ENCODE assay signal across 14 mouse cellular contexts in genomic region chr6:116468081-116468480, GRCm38 (mm10). TPM values are rescaled to one million over a fixed set of nuclear protein-coding genes. Genes with fewer than 3 reads are reported as not detected.
DNase-seq lines count a peak whose midpoint lies in the region; ATAC-seq and TF ChIP-seq lines count a peak whose summit lies in the region.
"Had no signal": no experiment of that assay in that cellular context is flagged by ENCODE, and none has a peak within 500 bp of the region (broad histone marks: within the 10 kb centered on the region; RNA-seq: fewer than 3 reads in every experiment).

No protein-coding gene starts in this region.

- no peaks in the 10 kb centered on the region for H3K4me1 ChIP-seq in kidney, postnatal 0 days (replicated peaks; ENCODE audit: insufficient read depth, low read length)
- no peaks in the 10 kb centered on the region for H3K4me1 ChIP-seq in E14TG2a.4 (replicated peaks; ENCODE audit: low read depth, low read length)

- no peak overlapping the region for H3K9ac ChIP-seq in kidney, postnatal 0 days (ENCODE audit: low read depth, low read length)

- intact Hi-C loops in left cerebral cortex, postnatal 25 days (cut with DNase I): no loop called here

- no peaks in the 10 kb centered on the region for H3K9me3 ChIP-seq in kidney, postnatal 0 days (replicated peaks; ENCODE audit: low read length)
- H3K9me3 ChIP-seq in E14TG2a.4 (ENCODE audit: low read length): no peaks in the 10 kb centered on the region

- H3K4me2 ChIP-seq in kidney, postnatal 0 days (ENCODE audit: low read length): no peak overlapping the region

- H3K27ac ChIP-seq in kidney, postnatal 0 days: no peak overlapping the region
- H3K27ac ChIP-seq: macrophage had no signal

- 22% methylated on average over 3 of the region's 3 CpGs for WGBS in kidney, postnatal 0 days

- H3K4me3 ChIP-seq in kidney, postnatal 0 days (replicated peaks; ENCODE audit: low read depth, low read length): no peak overlapping the region
- no peak overlapping the region for H3K4me3 ChIP-seq in E14TG2a.4 (replicated peaks; ENCODE audit: low read length)

- ATAC-seq in kidney, postnatal 0 days (replicated peaks; ENCODE audit: low FRiP score, low read depth): no peak
- peak; percentile 99 for ATAC-seq in megakaryocyte, adult 5-6 weeks (ENCODE audit: poor library complexity, severe bottlenecking)

- H3K27me3 ChIP-seq in kidney, postnatal 0 days (ENCODE audit: insufficient read depth, low read length): no peaks in the 10 kb centered on the region
- peaks cover under 1% of the 10 kb centered on the region; the same call in 1 of the 2 replicates for H3K27me3 ChIP-seq in E14TG2a.4 (ENCODE audit: insufficient read depth, low read length)

- DNase-seq in kidney, postnatal 0 days (ENCODE audit: low spot score): peak; percentile 69
- DNase-seq in kidney, postnatal 36 days: no peak
- DNase-seq in R1 (ENCODE audit: low read depth, low spot score): peak; percentile 51
- no peak for DNase-seq in adrenal gland, postnatal 25 days
- no peak for DNase-seq in left cerebral cortex, postnatal 25 days (ENCODE audit: low spot score in 2 of 2)
- DNase-seq: gastrocnemius, postnatal 14 days; spleen, adult 18-20 months had no signal

- H3K36me3 ChIP-seq in kidney, postnatal 0 days (ENCODE audit: insufficient read depth, low read length): no peaks in the 10 kb centered on the region
- H3K36me3 ChIP-seq in E14TG2a.4 (ENCODE audit: insufficient read depth, low read length): no peaks in the 10 kb centered on the region

- TF ChIP-seq CTCF in kidney, postnatal 0 days (IDR thresholded peaks at IDR 0.05; ENCODE audit: low read depth): peak; percentile 71
- TF ChIP-seq CTCF in E14TG2a.4 (conservative IDR thresholded peaks at IDR 0.05; ENCODE audit: low read length): peak; percentile 54

RNA-seq across cellular contexts. Expression of gene Alox5, which starts 7.1 kb away (rescaled TPM):
- 0.46 and 0.56 TPM in 2 replicates for polyA plus RNA-seq in kidney, postnatal 0 days (2015; fragmentation: Nextera tagmentation; extraction: Ambion mirVana)
- total RNA-seq in megakaryocyte, adult 5-6 weeks (2015): 53.8 and 58.6 TPM in 2 replicates
- 55.0 and 61.5 TPM in 2 replicates for total RNA-seq in megakaryocyte, adult 5-6 weeks (2017)
- total RNA-seq in adrenal gland, postnatal 25 days (2021): 0.97 and 1.5 TPM in 2 replicates
- total RNA-seq in left cerebral cortex, postnatal 25 days (2021): 1 to 10 TPM; 1.1 to 3.1 TPM

RNA-seq across cellular contexts. Expression of gene Olfr211, which starts 20.8 kb away (rescaled TPM):
- not detected in 2 replicates for polyA plus RNA-seq in kidney, postnatal 0 days (2015; fragmentation: Nextera tagmentation; extraction: Ambion mirVana)
- total RNA-seq in megakaryocyte, adult 5-6 weeks (2015): not detected in 2 replicates
- total RNA-seq in megakaryocyte, adult 5-6 weeks (2017): not detected in 2 replicates
- total RNA-seq in adrenal gland, postnatal 25 days (2021): not detected in 2 replicates
- total RNA-seq in left cerebral cortex, postnatal 25 days (2021): not detected
- total RNA-seq: gastrocnemius, postnatal 14 days; hematopoietic stem cell, adult 5-6 weeks; layer of hippocampus, postnatal 14 days had no signal
- polyA plus RNA-seq: macrophage; neural tube, embryonic 14.5 days; urinary bladder, adult 2 months had no signal

RNA-seq across cellular contexts. Expression of gene Olfr212, which starts 38.2 kb away (rescaled TPM):
- polyA plus RNA-seq in kidney, postnatal 0 days (2015; fragmentation: Nextera tagmentation; extraction: Ambion mirVana): 0.04 TPM in 1 of 2 replicates, not detected in the other
- total RNA-seq in megakaryocyte, adult 5-6 weeks (2015): 0.20 and 0.43 TPM in 2 replicates
- total RNA-seq in megakaryocyte, adult 5-6 weeks (2017): 0.24 TPM in 1 of 2 replicates, not detected in the other
- total RNA-seq in adrenal gland, postnatal 25 days (2021): not detected in 2 replicates
- total RNA-seq in left cerebral cortex, postnatal 25 days (2021): not detected
- total RNA-seq: gastrocnemius, postnatal 14 days; hematopoietic stem cell, adult 5-6 weeks had no signal
- polyA plus RNA-seq: macrophage; urinary bladder, adult 2 months had no signal

Comparison
In these comparisons a context has a peak if more than half of its experiments do, and no peak if none do; other contexts are left out.
1. DNase-seq: peak in kidney, postnatal 0 days (single experiment) and R1 (single experiment); none in kidney, postnatal 36 days (0 of 2), adrenal gland, postnatal 25 days (single experiment) and left cerebral cortex, postnatal 25 days (0 of 2).
2. RNA of gene Alox5, which starts 7.1 kb away (total RNA-seq): 53.8 to 61.5 TPM in megakaryocyte, adult 5-6 weeks; 1.1 to 3.1 TPM in left cerebral cortex, postnatal 25 days and 0.97 to 1.5 TPM in adrenal gland, postnatal 25 days; every median in the first group is over 10 times any median in the second.